Mouse (Mus musculus): ENCODE data around the gene Gm12258.

GRCm38 (mm10) chr11:58829764-58830163 is 17.2 kb upstream of the Gm12258 start:
- 0 out of 2 replicates have a peak, but pooled peaks have one; percentile 37 for TF ChIP-seq MAFK (IDR thresholded peaks at IDR 0.05; ENCODE audit: insufficient replicate concordance, low read length)
- TF ChIP-seq CTCF (conservative IDR thresholded peaks at IDR 0.05 in 1 of 2, IDR thresholded peaks at IDR 0.05 in 1 of 2; ENCODE audit: low read depth in 2 of 2, low read length in 2 of 2): no peak
- no peak for TF ChIP-seq MAX (IDR thresholded peaks at IDR 0.05; ENCODE audit: low read length)
- no peak for TF ChIP-seq CHD1 (IDR thresholded peaks at IDR 0.05; ENCODE audit: low read depth, low read length)
- TF ChIP-seq MAZ (IDR thresholded peaks at IDR 0.05; ENCODE audit: low read depth, low read length): no peak
- no peak for TF ChIP-seq SIN3A (IDR thresholded peaks at IDR 0.05; ENCODE audit: low read length)
- no peak for TF ChIP-seq MYC (IDR thresholded peaks at IDR 0.05; ENCODE audit: low read depth, low read length)
- TF ChIP-seq HCFC1 (IDR thresholded peaks at IDR 0.05; ENCODE audit: low read depth, low read length): no peak
- TF ChIP-seq NELFE (IDR thresholded peaks at IDR 0.05; ENCODE audit: low read depth, low read length): no peak

All from CH12.LX (cell line).